Mouse (Mus musculus): ENCODE measurements around the gene Gcdh. TPM values are rescaled to one million over a fixed set of nuclear protein-coding genes. Genes with fewer than 3 reads are reported as not detected.

Gcdh gene
- total and polyA plus RNA-seq, 3 experiments = 26.6 to 69.8 (median 35.2) TPM

DNA sequence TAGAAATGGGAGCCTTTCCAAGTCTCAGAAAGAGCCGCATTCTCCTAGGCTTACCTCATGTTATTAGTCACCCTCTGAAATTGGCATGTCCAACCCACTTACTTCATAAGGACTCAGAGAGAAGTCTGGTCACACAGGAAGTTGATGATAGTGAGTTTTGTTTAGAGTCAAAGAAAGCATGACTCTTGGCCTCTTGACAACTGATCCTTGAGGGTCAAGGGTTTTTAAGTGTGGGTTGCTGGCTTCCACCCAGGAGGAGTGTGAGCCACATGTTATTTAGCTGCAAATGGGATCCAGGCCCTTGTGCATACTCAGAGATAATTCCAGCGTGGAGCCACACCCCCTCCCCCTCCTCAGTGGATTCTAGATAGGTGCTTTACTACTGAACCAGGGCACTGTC is 27.9 kb upstream of the Gcdh start:
- H3K4me3 ChIP-seq (ENCODE audit: low read depth, low read length) = no peak overlapping the region
- DNase-seq (ENCODE audit: low spot score) (no peak), ATAC-seq (ENCODE audit: extremely low read depth, insufficient number of reproducible peaks, low FRiP score, poor library complexity, severe bottlenecking) (no peak)
- TF ChIP-seq CTCF (IDR thresholded peaks at IDR 0.05; ENCODE audit: low read depth, low read length) (no peak), GATA1 (IDR thresholded peaks at IDR 0.05; ENCODE audit: borderline replicate concordance, low read length) (no peak), TAL1 (conservative IDR thresholded peaks at IDR 0.05; ENCODE audit: low read depth, low read length) (no peak), POLR2AphosphoS5 (IDR thresholded peaks at IDR 0.05; ENCODE audit: insufficient replicate concordance, low read depth, low read length) (no peak), GATA2 (IDR thresholded peaks at IDR 0.05; ENCODE audit: borderline replicate concordance, low read depth, low read length) (no peak)
- peaks cover 33% of the 10 kb centered on the region for H3K4me1 ChIP-seq (ENCODE audit: insufficient read depth, low read depth, low read length)
- peaks cover 70% of the 10 kb centered on the region for H3K36me3 ChIP-seq (replicated peaks)
- no peaks in the 10 kb centered on the region for H3K9me3 ChIP-seq (replicated peaks)
- H3K27me3 ChIP-seq (ENCODE audit: insufficient read depth, low read length) = no peaks in the 10 kb centered on the region

DNA sequence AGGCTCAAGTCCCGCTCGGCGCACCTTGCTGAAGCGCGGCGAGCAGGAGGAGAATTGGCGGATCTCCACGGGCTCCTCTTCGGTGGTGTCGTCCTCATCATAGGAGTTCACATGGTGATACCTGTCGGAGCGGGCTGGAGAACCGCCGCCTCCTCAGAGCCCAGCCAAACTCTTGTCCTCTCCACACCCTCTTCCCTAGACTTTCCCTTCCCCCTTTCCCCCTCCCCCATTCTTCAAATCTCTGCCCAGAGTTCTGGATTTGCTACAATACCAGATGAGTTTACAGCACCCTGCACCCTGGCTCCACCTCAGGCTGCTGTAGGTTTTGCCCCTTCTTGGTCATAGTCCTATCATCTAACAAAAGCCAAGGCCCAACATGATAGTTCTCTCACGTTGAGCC is 24.9 kb upstream of the Gcdh start:
- TF ChIP-seq GATA1 (IDR thresholded peaks at IDR 0.05; ENCODE audit: borderline replicate concordance, low read length) = no peak
- TF ChIP-seq POLR2AphosphoS5 (IDR thresholded peaks at IDR 0.05; ENCODE audit: insufficient replicate concordance, low read depth, low read length) = no peak
- no peak for TF ChIP-seq CTCF (IDR thresholded peaks at IDR 0.05; ENCODE audit: low read depth, low read length)
- TF ChIP-seq GATA2 (IDR thresholded peaks at IDR 0.05; ENCODE audit: borderline replicate concordance, low read depth, low read length) = no peak
- no peak for TF ChIP-seq TAL1 (conservative IDR thresholded peaks at IDR 0.05; ENCODE audit: low read depth, low read length)
- Histone ChIP-seq H3K4me1 (ENCODE audit: insufficient read depth, low read depth, low read length) (peaks cover 40% of the 10 kb centered on the region), H3K36me3 (replicated peaks) (peaks cover 86% of the 10 kb centered on the region), H3K27me3 (ENCODE audit: insufficient read depth, low read length) (no peaks in the 10 kb centered on the region), H3K9me3 (replicated peaks) (no peaks in the 10 kb centered on the region), H3K4me3 (ENCODE audit: low read depth, low read length) (no peak overlapping the region)
- DNase-seq (ENCODE audit: low spot score) (no peak), ATAC-seq (ENCODE audit: extremely low read depth, insufficient number of reproducible peaks, low FRiP score, poor library complexity, severe bottlenecking) (no peak)

DNA sequence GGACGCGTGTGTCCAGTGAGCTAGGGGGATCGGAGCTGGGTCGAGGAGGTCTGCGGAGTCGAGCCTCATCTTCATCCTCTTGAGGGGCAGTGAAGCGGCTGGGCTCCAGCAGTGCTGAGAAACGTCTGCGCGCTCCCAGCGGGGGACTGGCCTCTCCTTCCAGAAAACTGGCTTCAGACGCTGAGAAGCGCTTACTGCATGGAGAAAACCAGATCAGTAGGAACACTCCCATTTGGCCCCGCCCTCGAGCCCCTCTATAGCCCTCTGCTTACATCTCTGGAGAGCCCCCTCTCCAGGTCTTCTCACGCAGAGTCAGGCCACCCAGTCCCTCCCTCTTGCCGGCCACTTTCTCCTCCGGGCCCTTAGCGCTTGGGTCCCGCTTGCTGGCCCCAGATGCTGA is 24.1 kb upstream of the Gcdh start:
- Histone ChIP-seq H3K4me1 (ENCODE audit: insufficient read depth, low read depth, low read length) (peaks cover 43% of the 10 kb centered on the region), H3K9me3 (replicated peaks) (no peaks in the 10 kb centered on the region), H3K4me3 (ENCODE audit: low read depth, low read length) (no peak overlapping the region), H3K36me3 (replicated peaks) (peaks cover 84% of the 10 kb centered on the region), H3K27me3 (ENCODE audit: insufficient read depth, low read length) (no peaks in the 10 kb centered on the region)
- TF ChIP-seq CTCF (IDR thresholded peaks at IDR 0.05; ENCODE audit: low read depth, low read length) (no peak), GATA2 (IDR thresholded peaks at IDR 0.05; ENCODE audit: borderline replicate concordance, low read depth, low read length) (no peak), TAL1 (conservative IDR thresholded peaks at IDR 0.05; ENCODE audit: low read depth, low read length) (no peak), GATA1 (IDR thresholded peaks at IDR 0.05; ENCODE audit: borderline replicate concordance, low read length) (no peak), POLR2AphosphoS5 (IDR thresholded peaks at IDR 0.05; ENCODE audit: insufficient replicate concordance, low read depth, low read length) (no peak)
- DNase-seq (ENCODE audit: low spot score) = no peak
- no peak for ATAC-seq (ENCODE audit: extremely low read depth, insufficient number of reproducible peaks, low FRiP score, poor library complexity, severe bottlenecking)

DNA sequence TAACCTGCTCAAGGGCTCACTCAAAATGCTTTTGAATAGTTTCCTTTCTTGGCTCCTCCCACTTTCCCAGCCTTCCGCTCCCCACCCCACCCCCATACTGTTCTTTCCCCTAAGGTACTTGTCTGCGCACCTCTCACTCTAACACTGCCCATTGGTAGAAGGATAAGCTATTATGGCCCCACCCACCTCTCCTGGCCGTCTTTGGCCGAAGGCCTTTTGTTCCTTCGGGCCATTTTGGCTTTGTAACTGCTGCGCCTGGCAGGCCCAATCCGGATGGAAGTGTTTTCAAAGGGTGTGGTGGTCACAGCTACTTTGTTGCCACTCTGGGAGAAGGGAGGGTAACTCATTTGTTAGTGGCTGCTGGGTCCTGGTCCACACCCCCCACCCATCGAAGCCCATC is 21.5 kb upstream of the Gcdh start:
- H3K4me1 ChIP-seq (ENCODE audit: insufficient read depth, low read depth, low read length) = peaks cover 65% of the 10 kb centered on the region
- DNase-seq (ENCODE audit: low spot score) (no peak), ATAC-seq (ENCODE audit: extremely low read depth, insufficient number of reproducible peaks, low FRiP score, poor library complexity, severe bottlenecking) (no peak)
- no peak for TF ChIP-seq POLR2AphosphoS5 (IDR thresholded peaks at IDR 0.05; ENCODE audit: insufficient replicate concordance, low read depth, low read length)
- TF ChIP-seq CTCF (IDR thresholded peaks at IDR 0.05; ENCODE audit: low read depth, low read length) = no peak
- no peak for TF ChIP-seq GATA1 (IDR thresholded peaks at IDR 0.05; ENCODE audit: borderline replicate concordance, low read length)
- TF ChIP-seq TAL1 (conservative IDR thresholded peaks at IDR 0.05; ENCODE audit: low read depth, low read length) = no peak
- no peak for TF ChIP-seq GATA2 (IDR thresholded peaks at IDR 0.05; ENCODE audit: borderline replicate concordance, low read depth, low read length)
- H3K4me3 ChIP-seq (ENCODE audit: low read depth, low read length) = peak overlapping the region; percentile 42; the same call in 1 of the 2 replicates
- no peaks in the 10 kb centered on the region for H3K27me3 ChIP-seq (ENCODE audit: insufficient read depth, low read length)
- H3K9me3 ChIP-seq (replicated peaks) = no peaks in the 10 kb centered on the region
- peaks cover 86% of the 10 kb centered on the region for H3K36me3 ChIP-seq (replicated peaks)

DNA sequence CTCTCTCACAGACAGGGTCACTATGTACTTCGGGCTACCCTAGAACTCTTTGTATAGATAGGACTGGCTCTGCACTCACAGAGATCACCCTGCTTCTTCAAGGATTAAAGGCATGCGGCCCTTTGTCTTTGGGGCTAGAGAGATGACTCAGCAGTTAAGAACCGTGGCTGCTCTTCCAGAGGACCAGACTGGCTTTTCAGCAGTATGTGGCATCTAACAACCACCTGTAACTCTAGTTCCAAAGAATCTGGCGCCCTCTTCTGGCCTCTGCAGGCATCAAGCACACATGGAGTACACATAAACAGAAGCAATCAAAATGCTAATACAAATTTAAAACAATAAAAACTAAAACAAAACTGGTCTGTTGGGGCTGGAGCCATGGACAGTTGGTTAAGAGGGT is 20.2 kb upstream of the Gcdh start:
- TF ChIP-seq CTCF (IDR thresholded peaks at IDR 0.05; ENCODE audit: low read depth, low read length) (peak; percentile 37), GATA1 (IDR thresholded peaks at IDR 0.05; ENCODE audit: borderline replicate concordance, low read length) (no peak)

DNA sequence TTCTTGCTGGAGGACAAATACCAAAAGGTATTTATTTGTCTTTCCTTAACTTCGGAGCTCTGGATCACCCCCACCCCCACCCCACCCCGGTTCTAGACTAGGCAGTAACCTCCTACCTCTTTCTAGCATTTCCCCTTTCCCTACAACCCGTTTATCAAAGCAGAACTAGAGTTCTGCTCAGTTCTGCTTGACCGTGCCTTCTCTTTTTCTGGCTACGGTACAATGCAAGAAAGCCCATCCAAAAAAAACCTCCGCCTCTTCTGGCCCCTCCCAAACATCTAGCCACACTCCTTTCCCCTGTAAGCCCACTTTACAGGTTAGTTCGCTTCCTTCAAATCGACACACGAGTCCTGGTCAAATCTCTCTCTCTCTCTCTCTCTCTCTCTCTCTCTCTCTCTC is 19.8 kb upstream of the Gcdh start:
- ATAC-seq (ENCODE audit: extremely low read depth, insufficient number of reproducible peaks, low FRiP score, poor library complexity, severe bottlenecking) (no peak), DNase-seq (ENCODE audit: low spot score) (no peak)
- TF ChIP-seq TAL1 (conservative IDR thresholded peaks at IDR 0.05; ENCODE audit: low read depth, low read length) (no peak), POLR2AphosphoS5 (IDR thresholded peaks at IDR 0.05; ENCODE audit: insufficient replicate concordance, low read depth, low read length) (no peak; the same call in 1 of the 2 replicates)
- no peaks in the 10 kb centered on the region for H3K27me3 ChIP-seq (ENCODE audit: insufficient read depth, low read length)
- H3K9me3 ChIP-seq (replicated peaks) = no peaks in the 10 kb centered on the region
- H3K4me3 ChIP-seq (ENCODE audit: low read depth, low read length) = peak overlapping the region; percentile 73
- peaks cover 75% of the 10 kb centered on the region for H3K4me1 ChIP-seq (ENCODE audit: insufficient read depth, low read depth, low read length)
- peaks cover 80% of the 10 kb centered on the region for H3K36me3 ChIP-seq (replicated peaks)

More for the DNA sequence above, 20.2 kb upstream of the Gcdh start:
- peaks cover 85% of the 10 kb centered on the region for H3K36me3 ChIP-seq (replicated peaks)
- H3K4me3 ChIP-seq (ENCODE audit: low read depth, low read length) = peak overlapping the region; percentile 73
- no peaks in the 10 kb centered on the region for H3K9me3 ChIP-seq (replicated peaks)
- peaks cover 77% of the 10 kb centered on the region for H3K4me1 ChIP-seq (ENCODE audit: insufficient read depth, low read depth, low read length)
- ATAC-seq (ENCODE audit: extremely low read depth, insufficient number of reproducible peaks, low FRiP score, poor library complexity, severe bottlenecking) = peak; percentile 29; the same call in 1 of the 2 replicates
- no peaks in the 10 kb centered on the region for H3K27me3 ChIP-seq (ENCODE audit: insufficient read depth, low read length)
- no peak for DNase-seq (ENCODE audit: low spot score)
